Mouse (Mus musculus) stomach, postnatal 0 days (tissue): ENCODE results near the gene Wee2.

Experiments used
- CTCF ChIP-seq: IDR thresholded peaks from 2 replicates; pipeline ENCODE4 v1.5.1; 2016; ENCODE audit warnings: antibody characterized with exemption, low read depth, mild to moderate bottlenecking, moderate library complexity
- EP300 ChIP-seq: optimal IDR thresholded peaks from 2 replicates; pipeline ENCODE3; 2016; ENCODE audit warnings: antibody characterized with exemption

GRCm38 (mm10) chr6:40441276-40441675, 2.4 kb downstream of the Wee2 start:
- TF ChIP-seq CTCF (no peak), EP300 (no peak)
